Mouse (Mus musculus) cerebellum, postnatal 25 days (tissue): ENCODE data around the gene Cnih3.

Experiments
- DNase-seq, 2 experiments: peaks; one replicate each; pipeline ENCODE4 v3.0.0; 2021; ENCODE audit warnings: mixed read lengths in 2 of 2

Gene Cnih3

GRCm38 (mm10) chr1:181352367-181353199, at the start of gene Cnih3:
Gene Cnih3, plus strand, starts transcription at chr1:181352628.
- DNase-seq, result peak; percentile 38 to 59

GRCm38 (mm10) chr1:181307981-181308380, 44.4 kb upstream of the Cnih3 start:
- DNase-seq, result no peak

GRCm38 (mm10) chr1:181310712-181311111, 41.7 kb upstream of the Cnih3 start:
- no peak for DNase-seq

- no peak for DNase-seq
These were observed 40.0 kb upstream of the Cnih3 start for GRCm38 (mm10) chr1:181312115-181313045.

- no peak for DNase-seq
These were observed 39.4 kb upstream of the Cnih3 start for GRCm38 (mm10) chr1:181313046-181313415.

GRCm38 (mm10) chr1:181314301-181314700, 38.1 kb upstream of the Cnih3 start:
- no peak for DNase-seq

GRCm38 (mm10) chr1:181315350-181315749, 37.1 kb upstream of the Cnih3 start:
- DNase-seq, result no peak

GRCm38 (mm10) chr1:181316571-181316970, 35.9 kb upstream of the Cnih3 start:
- DNase-seq, result no peak

GRCm38 (mm10) chr1:181319466-181319865, 33.0 kb upstream of the Cnih3 start:
- no peak for DNase-seq

GRCm38 (mm10) chr1:181321149-181321548, 31.3 kb upstream of the Cnih3 start:
- DNase-seq, result no peak

- DNase-seq, result no peak
These were observed 29.3 kb upstream of the Cnih3 start for GRCm38 (mm10) chr1:181323134-181323533.

- no peak for DNase-seq
These were observed 25.3 kb upstream of the Cnih3 start for GRCm38 (mm10) chr1:181327137-181327536.

GRCm38 (mm10) chr1:181327636-181328420, 24.6 kb upstream of the Cnih3 start:
- no peak for DNase-seq

- DNase-seq, result no peak
These were observed 23.3 kb upstream of the Cnih3 start for GRCm38 (mm10) chr1:181329110-181329509.

GRCm38 (mm10) chr1:181332597-181332996, 19.8 kb upstream of the Cnih3 start:
- DNase-seq, result no peak

- no peak for DNase-seq
These were observed 18.0 kb upstream of the Cnih3 start for GRCm38 (mm10) chr1:181334329-181335018.

- no peak for DNase-seq
These were observed 17.4 kb upstream of the Cnih3 start for GRCm38 (mm10) chr1:181335019-181335365.

- DNase-seq, result no peak
These were observed 17.0 kb upstream of the Cnih3 start for GRCm38 (mm10) chr1:181335388-181335787.

- no peak for DNase-seq
These were observed 15.6 kb upstream of the Cnih3 start for GRCm38 (mm10) chr1:181336857-181337256.

- DNase-seq, result no peak
These were observed 13.3 kb upstream of the Cnih3 start for GRCm38 (mm10) chr1:181339106-181339505.

GRCm38 (mm10) chr1:181345547-181345946, 6.9 kb upstream of the Cnih3 start:
- DNase-seq, result no peak

GRCm38 (mm10) chr1:181352043-181352366, 423 bp upstream of the Cnih3 start:
- no peak for DNase-seq
